Mouse (Mus musculus): ENCODE results near the gene Gm42791. TPM values are rescaled to one million over a fixed set of nuclear protein-coding genes. Genes with fewer than 3 reads are reported as not detected.

Gene Gm42791
- total and polyA plus RNA-seq, 3 experiments, result 0.42 to 1.3 TPM; not detected in 1

DNA sequence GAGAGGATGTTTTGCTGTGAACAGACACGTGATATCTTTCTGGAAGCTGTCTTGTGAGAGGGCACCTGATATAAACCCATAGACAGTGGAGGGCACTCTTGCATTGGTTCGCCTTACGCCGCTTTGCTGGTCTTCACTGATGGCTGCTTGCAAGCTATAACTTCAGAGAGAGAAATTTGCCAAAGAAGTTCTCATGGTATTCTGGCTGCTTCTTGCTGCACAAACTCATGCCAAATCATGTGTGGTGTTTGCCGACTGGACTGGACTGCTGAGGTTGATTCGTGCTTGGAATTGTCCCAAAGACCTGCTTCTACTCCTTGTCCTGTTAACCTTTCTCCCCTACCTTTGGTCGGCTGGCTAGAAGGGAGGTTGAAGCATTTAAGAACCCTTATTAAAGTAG lies 95.6 kb downstream of the Gm42791 start:
- Histone ChIP-seq H3K36me3 (replicated peaks in 1 of 2; ENCODE audit: control insufficient read depth in 1 of 2, insufficient read depth in 1 of 2, low read length in 1 of 2) (peaks cover 8 to 32% of the 10 kb centered on the region in 2 experiments), H3K9ac (ENCODE audit: insufficient read depth, low read depth) (no peak overlapping the region), H3K27ac (ENCODE audit: insufficient read depth, low read depth) (no peak overlapping the region), H3K79me2 (replicated peaks; ENCODE audit: control insufficient read depth, extremely low read depth, insufficient read depth, poor library complexity, severe bottlenecking) (no peaks in the 10 kb centered on the region), H3K27me3 (replicated peaks) (no peaks in the 10 kb centered on the region), H3K9me3 (replicated peaks; ENCODE audit: low read length) (no peaks in the 10 kb centered on the region), H3K4me2 (ENCODE audit: insufficient read depth, low read depth, poor library complexity, severe bottlenecking) (no peak overlapping the region), H3K4me1 (ENCODE audit: control insufficient read depth in 1 of 2, insufficient read depth in 2 of 2) (peaks cover 16 to 39% of the 10 kb centered on the region in 2 experiments), H3K4me3 (replicated peaks in 1 of 3; ENCODE audit: low read depth in 2 of 3, low read length in 2 of 3, poor library complexity in 1 of 3) (no peak overlapping the region)
- in situ Hi-C loops (cut with MboI; ENCODE audit: low pct_ligation_motif_present, low pct_unique_long_range_greater_than_20kb, low sequenced_read_pairs) (no loop called here), dilution Hi-C loops (cut with MboI; ENCODE audit: extremely low pct_ligation_motif_present, extremely low pct_unique_long_range_greater_than_20kb, low sequenced_read_pairs) (no loop called here)
- no peak for TF ChIP-seq MAFK (IDR thresholded peaks at IDR 0.05; ENCODE audit: insufficient replicate concordance, low read length)
- no peak for TF ChIP-seq USF1 (IDR thresholded peaks at IDR 0.05; ENCODE audit: low read depth, low read length)
- no peak for TF ChIP-seq CHD2 (IDR thresholded peaks at IDR 0.05; ENCODE audit: low read length)
- TF ChIP-seq JUND (conservative IDR thresholded peaks at IDR 0.05; ENCODE audit: low read depth, low read length), result no peak
- DNase-seq (ENCODE audit: extremely low read depth), result no peak

DNA sequence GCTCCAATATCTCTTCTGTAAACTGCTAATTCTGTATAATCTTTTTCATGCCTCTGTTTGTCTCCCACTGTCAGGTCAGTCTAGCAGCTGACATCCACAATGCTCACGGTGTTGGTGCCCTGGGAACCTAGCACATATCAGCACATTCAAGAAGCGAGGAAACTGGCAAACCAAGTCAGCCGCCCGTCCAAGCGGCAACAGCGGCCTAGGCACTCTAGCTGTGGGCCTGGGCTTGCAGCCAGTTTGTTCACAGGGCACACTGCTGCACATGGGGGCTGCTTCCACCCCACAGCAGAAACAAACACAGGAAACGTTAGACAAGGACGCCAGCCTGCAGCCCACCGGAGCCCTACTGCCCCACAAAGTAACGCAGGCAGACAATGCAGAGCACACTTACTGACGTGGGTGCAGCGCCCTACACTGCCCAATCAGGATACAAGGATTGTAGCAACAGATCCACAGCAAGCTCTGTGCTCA lies 97.0 kb downstream of the Gm42791 start:
- no peak for DNase-seq (ENCODE audit: extremely low read depth)
- Histone ChIP-seq H3K27ac (ENCODE audit: insufficient read depth, low read depth) (no peak overlapping the region), H3K4me1 (ENCODE audit: control insufficient read depth in 1 of 2, insufficient read depth in 2 of 2) (peaks cover 16 to 31% of the 10 kb centered on the region in 2 experiments), H3K9me3 (replicated peaks; ENCODE audit: low read length) (peaks cover 2% of the 10 kb centered on the region), H3K27me3 (replicated peaks) (no peaks in the 10 kb centered on the region), H3K4me3 (replicated peaks in 1 of 3; ENCODE audit: low read depth in 2 of 3, low read length in 2 of 3, poor library complexity in 1 of 3) (no peak overlapping the region), H3K36me3 (replicated peaks in 1 of 2; ENCODE audit: control insufficient read depth in 1 of 2, insufficient read depth in 1 of 2, low read length in 1 of 2) (peaks cover 6 to 30% of the 10 kb centered on the region in 2 experiments), H3K9ac (ENCODE audit: insufficient read depth, low read depth) (no peak overlapping the region), H3K79me2 (replicated peaks; ENCODE audit: control insufficient read depth, extremely low read depth, insufficient read depth, poor library complexity, severe bottlenecking) (no peaks in the 10 kb centered on the region), H3K4me2 (ENCODE audit: insufficient read depth, low read depth, poor library complexity, severe bottlenecking) (no peak overlapping the region)
- in situ Hi-C loops (cut with MboI; ENCODE audit: low pct_ligation_motif_present, low pct_unique_long_range_greater_than_20kb, low sequenced_read_pairs), result no loop called here
- dilution Hi-C loops (cut with MboI; ENCODE audit: extremely low pct_ligation_motif_present, extremely low pct_unique_long_range_greater_than_20kb, low sequenced_read_pairs), result no loop called here
- TF ChIP-seq EP300 (IDR thresholded peaks at IDR 0.05; ENCODE audit: low read length), result no peak
- no peak for TF ChIP-seq MAX (IDR thresholded peaks at IDR 0.05; ENCODE audit: low read length)
- TF ChIP-seq MXI1 (IDR thresholded peaks at IDR 0.05; ENCODE audit: low read depth, low read length), result no peak
- TF ChIP-seq TBP (conservative IDR thresholded peaks at IDR 0.05; ENCODE audit: low read depth, low read length), result no peak
- TF ChIP-seq TCF12 (IDR thresholded peaks at IDR 0.05; ENCODE audit: low read depth, low read length), result no peak
- no peak for TF ChIP-seq ZMIZ1 (IDR thresholded peaks at IDR 0.05; ENCODE audit: low read depth, low read length)
- TF ChIP-seq POLR2AphosphoS2 (IDR thresholded peaks at IDR 0.05; ENCODE audit: low read depth, low read length), result no peak
- TF ChIP-seq HCFC1 (IDR thresholded peaks at IDR 0.05; ENCODE audit: low read depth, low read length), result no peak
- TF ChIP-seq USF2 (conservative IDR thresholded peaks at IDR 0.05; ENCODE audit: low read depth, low read length), result no peak
- no peak for TF ChIP-seq SIN3A (IDR thresholded peaks at IDR 0.05; ENCODE audit: low read length)
- TF ChIP-seq ELF1 (IDR thresholded peaks at IDR 0.05; ENCODE audit: low read depth, low read length), result no peak
